Mouse (Mus musculus) testis, postnatal 14 days (tissue): ENCODE data around the gene Nav3.

Experiments
- DNase-seq: peaks from one replicate; pipeline ENCODE4 v3.0.0; 2021; ENCODE audit warnings: low spot score

The Nav3 gene

GRCm38 (mm10) chr10:109803441-109803840 is 652.6 kb downstream of the Nav3 start:
- no peak for DNase-seq

DNA sequence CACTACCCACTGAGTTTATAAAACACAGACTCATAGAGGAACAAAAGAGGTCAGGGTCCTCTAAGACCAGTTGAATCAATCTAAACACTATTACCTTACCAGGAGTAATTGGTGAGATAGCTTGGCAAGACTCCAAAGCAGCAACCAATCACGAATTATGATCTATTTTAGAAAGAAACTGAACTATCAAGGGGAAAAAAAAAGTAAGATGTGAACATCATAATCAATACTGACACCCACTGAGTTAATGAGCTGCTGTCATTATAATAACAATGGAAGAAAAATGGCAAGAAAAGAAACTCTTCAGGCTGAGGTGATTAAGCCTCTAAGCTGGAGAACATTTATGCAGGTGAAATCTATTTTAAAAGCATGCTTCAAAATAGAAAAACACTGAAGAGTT is 653.8 kb downstream of the Nav3 start:
- DNase-seq = no peak

GRCm38 (mm10) chr10:109799246-109799645 is 656.8 kb downstream of the Nav3 start:
- DNase-seq = no peak

DNA sequence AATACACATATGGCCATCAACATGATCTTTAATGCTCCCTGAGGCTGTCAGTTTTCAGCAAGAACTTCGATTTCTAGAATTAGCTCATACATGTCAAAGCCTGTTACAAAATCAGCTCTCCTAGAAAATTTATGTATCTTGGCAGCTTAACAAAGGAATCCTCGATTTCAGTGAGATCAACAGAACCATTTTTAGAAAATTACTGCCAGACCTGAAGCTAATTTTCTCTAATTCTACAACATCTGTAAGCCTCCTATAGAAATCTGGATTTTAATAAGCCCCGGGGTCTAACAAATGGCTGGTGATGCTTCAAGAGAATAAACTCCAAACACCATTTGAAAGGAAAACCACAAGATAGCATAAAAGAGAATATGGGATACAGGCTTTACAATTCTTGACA is 659.0 kb downstream of the Nav3 start:
- no peak for DNase-seq

- no peak for DNase-seq
Measured at GRCm38 (mm10) chr10:109793491-109793890, 662.5 kb downstream of the Nav3 start.

DNA sequence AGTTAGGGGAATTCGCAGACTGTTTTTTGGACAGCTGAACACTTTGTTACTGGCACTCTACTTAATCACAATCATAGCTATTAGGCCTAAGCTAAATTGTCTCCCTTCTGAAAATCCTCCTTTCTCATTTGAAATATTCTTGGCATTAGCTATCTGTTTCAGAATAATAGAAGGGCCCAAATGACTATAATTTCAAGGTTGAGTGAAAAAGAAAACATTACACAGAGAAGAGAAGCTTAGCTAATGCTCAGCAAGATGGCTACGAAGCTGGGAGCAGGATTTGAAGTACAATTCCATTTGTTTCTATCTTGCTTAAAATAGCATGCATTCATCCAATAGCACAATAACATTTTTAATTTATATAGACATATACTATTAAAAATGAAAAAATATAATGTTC is 667.3 kb downstream of the Nav3 start:
- DNase-seq = no peak

GRCm38 (mm10) chr10:109779109-109779508 is 676.9 kb downstream of the Nav3 start:
- no peak for DNase-seq

DNA sequence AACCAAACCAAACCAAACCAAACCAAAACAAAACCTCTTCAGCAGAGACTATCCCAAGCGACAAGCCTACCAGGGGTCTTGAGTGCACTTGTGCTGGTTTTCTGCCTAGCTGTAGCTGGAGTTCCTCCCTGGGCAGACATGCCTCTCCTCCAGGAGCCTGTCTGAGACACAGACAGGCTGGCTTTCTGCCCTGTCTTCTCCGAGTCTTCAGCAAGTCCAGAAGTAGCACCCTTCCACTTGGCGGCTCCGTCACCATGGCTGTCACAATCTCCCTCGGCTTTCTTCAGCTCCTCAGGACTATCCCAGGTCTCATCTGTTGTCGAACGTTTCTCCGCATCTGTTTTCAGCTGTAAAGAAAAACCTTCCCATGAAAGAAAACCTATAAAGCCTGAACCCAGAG is 686.9 kb downstream of the Nav3 start:
- no peak for DNase-seq

DNA sequence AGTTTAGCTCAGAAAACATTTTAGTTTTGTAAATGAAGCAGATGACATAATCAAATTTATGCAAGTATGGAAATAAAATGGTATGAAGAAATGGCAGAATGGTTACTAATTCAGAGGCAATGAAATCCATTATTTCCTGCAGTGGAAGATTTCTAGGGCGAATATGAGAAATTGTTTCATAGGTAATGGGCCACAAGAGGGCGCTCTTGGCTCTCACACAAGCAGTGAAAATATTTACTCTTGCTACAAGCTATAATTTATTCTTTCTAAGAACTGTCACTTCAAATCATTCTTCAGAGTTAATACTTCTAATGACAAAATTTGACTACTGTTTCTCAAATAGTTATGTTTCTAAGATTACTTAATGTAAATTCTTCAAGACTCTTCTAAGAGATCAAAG is 690.4 kb downstream of the Nav3 start:
- DNase-seq = no peak

DNA sequence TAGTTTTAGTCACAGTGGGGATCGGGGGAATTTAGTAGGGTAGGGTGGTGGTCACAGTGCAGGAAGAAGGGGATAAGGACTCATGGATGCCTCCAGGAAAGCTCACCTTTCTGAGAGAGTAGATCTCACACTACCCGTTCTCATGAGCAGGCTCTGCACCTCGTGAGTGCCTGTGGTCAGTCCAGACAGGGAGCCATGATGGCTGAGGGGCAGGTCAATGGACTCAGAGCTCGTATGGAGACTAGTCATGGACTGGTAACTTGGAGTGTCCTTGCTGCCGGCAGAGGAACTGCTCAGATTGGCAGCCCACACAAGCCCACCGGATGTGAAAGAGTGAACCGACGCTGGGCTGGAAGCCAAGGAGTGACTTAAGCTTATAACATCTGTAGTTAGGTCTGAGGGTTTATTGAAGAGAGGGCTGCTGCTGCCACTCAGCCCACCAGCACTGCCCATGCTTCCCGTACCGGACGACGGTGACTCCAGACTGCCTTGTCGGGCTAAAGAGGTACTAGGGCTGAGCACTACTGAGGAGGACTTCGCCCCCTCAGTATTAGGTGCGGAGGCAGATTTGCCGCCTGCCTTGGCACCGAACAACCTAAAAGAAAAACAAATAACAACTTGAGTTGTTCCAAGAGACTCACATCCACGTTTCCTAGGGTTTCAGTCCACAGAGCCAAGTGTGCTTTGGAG is 691.4 kb downstream of the Nav3 start:
- no peak for DNase-seq

- DNase-seq = no peak
Measured at GRCm38 (mm10) chr10:109758921-109759600, 696.9 kb downstream of the Nav3 start.

DNA sequence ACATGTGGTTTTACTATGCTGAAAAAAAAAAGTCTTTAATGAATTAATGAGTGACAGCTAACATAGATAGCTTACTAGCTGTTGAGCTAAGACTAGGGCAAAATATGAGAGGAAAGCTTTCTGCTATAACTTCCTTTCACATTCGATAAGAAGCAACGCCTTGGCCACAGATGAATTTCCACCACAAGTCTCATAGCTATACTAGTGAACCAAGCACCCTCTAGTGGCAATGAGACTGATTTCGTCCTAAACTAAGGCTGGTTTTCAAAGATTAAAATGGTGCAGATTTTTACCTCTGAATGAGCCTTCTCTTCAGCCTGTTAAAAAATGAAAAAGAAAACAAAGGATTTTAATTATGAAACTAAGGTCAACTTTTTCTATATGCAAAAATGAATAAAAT is 709.1 kb downstream of the Nav3 start:
- DNase-seq = no peak

GRCm38 (mm10) chr10:109741664-109742063 is 714.3 kb downstream of the Nav3 start:
- DNase-seq = no peak

GRCm38 (mm10) chr10:109740326-109740725 is 715.7 kb downstream of the Nav3 start:
- DNase-seq = no peak

DNA sequence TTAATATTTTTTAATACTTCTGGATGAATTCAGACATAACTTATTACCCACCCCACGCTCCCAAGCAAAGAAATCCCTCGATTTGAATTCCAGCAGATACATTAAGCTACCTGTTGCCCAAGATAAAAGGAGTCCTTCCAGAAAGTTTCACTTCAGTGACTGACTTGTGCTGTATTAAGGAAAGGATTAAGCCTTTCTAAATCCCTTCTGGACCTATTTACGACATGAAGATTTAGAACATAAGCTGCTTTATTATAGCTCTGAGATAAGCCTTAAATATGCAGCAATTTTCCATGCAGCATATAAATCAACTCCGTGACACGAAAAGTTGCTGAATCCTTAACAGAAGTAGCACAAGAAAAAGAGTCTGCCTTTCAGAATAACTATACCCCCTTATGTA is 732.4 kb downstream of the Nav3 start:
- DNase-seq = no peak

GRCm38 (mm10) chr10:109718808-109719207 is 737.2 kb downstream of the Nav3 start:
- DNase-seq = no peak

- no peak for DNase-seq
Measured at GRCm38 (mm10) chr10:109718390-109718789, 737.6 kb downstream of the Nav3 start.

GRCm38 (mm10) chr10:109713001-109713400 is 743.0 kb downstream of the Nav3 start:
- no peak for DNase-seq

- no peak for DNase-seq
Measured at GRCm38 (mm10) chr10:109699771-109700335, 756.2 kb downstream of the Nav3 start.

GRCm38 (mm10) chr10:109690564-109690963 is 765.4 kb downstream of the Nav3 start:
- DNase-seq = no peak

DNA sequence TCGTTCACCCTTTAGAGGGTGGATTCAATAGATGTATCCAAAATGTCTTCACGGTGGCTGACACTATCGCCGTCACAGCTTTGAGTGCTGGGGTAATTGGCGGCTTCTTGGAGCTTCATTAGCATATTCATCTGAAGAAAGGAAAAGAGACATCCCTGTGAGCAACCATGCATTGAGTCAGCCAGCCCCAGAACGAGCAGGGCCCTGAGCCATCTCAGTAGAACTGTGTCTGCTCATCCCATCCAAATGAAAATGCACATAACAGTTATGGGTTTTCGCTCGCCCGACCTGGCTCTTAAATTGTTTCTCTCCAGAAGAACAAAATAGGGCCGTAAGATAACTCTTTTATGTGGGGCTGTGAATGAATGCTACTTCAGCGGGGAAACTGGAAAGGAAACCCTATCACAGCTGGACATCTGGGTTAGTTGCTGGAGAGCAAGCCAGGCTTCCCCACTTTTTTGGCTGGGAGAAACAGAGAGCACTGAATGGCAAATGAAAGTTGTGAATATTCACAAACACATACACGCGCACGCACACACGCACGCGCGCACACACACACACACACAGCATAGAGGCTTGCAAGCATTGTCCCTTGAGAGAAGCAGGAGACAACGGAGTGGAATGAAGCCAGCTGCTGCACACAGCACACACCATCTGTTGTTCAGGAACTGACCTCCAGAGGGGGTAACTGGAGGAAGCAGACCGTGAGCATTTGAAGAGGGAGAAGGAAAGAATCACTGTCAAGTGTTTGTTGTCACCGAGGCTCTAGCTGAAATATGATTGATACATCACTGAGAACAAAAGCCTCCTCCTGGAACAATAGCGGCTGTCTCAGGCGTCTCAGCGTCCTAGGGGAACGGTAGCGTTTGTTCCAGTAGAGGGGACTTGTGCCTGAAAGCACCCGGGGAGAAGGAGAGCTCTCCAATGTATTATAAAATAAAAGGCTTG is 771.6 kb downstream of the Nav3 start:
- DNase-seq = peak; percentile 7

DNA sequence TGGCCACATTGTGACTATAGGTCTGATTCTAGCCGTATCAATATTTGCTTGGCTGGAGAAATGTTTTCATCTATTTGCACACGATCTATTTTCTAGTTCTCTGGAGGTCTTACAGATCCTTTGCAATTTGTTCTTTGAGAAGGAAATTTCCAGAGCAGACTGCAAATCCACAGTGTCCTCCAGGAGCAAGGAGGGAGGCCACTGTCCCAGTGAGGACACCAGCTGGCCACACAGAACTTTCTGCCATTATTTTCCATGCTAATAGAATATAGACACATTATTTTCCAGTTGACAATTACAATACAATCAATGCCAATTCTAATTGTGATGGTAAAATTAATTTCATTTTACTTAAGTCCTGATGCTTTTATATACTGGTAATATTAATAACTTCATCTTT is 783.1 kb downstream of the Nav3 start:
- no peak for DNase-seq
